Mouse (Mus musculus): ENCODE measurements around the gene Eno1. TPM values are rescaled to one million over a fixed set of nuclear protein-coding genes. Genes with fewer than 3 reads are reported as not detected.
"Not testable (repeated sequence)": the region's sequence is repeated elsewhere in the genome, so short reads cannot be mapped to it uniquely, and the experiment has no call there.

The Eno1 gene
- polyA plus RNA-seq, 1 experiment, result 1,007 TPM

GRCm38 (mm10) chr4:150248009-150248408 lies 11.5 kb downstream of the Eno1 start:
- DNase-seq (ENCODE audit: extremely low spot score in 1 of 2, low spot score in 1 of 2), result peak in 1 of 2 experiments; percentile 85

GRCm38 (mm10) chr4:150248917-150249316 lies 12.4 kb downstream of the Eno1 start:
- DNase-seq (ENCODE audit: extremely low spot score in 1 of 2, low spot score in 1 of 2), result no peak

- no peak for DNase-seq (ENCODE audit: extremely low spot score in 1 of 2, low spot score in 1 of 2)
These were observed 13.3 kb downstream of the Eno1 start for GRCm38 (mm10) chr4:150249731-150250270.

- no peak for DNase-seq (ENCODE audit: extremely low spot score in 1 of 2, low spot score in 1 of 2)
These were observed 14.3 kb downstream of the Eno1 start for GRCm38 (mm10) chr4:150250549-150251422.

- DNase-seq (ENCODE audit: extremely low spot score in 1 of 2, low spot score in 1 of 2), result no peak
These were observed 17.9 kb downstream of the Eno1 start for GRCm38 (mm10) chr4:150254416-150254815.

- no peak for DNase-seq (ENCODE audit: extremely low spot score in 1 of 2, low spot score in 1 of 2)
These were observed 18.7 kb downstream of the Eno1 start for GRCm38 (mm10) chr4:150255181-150255580.

- peak in 1 of 2 experiments; percentile 82 for DNase-seq (ENCODE audit: extremely low spot score in 1 of 2, low spot score in 1 of 2)
These were observed 21.0 kb downstream of the Eno1 start for GRCm38 (mm10) chr4:150257252-150258204.

GRCm38 (mm10) chr4:150258388-150258787 lies 21.9 kb downstream of the Eno1 start:
- no peak for DNase-seq (ENCODE audit: extremely low spot score in 1 of 2, low spot score in 1 of 2)

- no peak for DNase-seq (ENCODE audit: extremely low spot score in 1 of 2, low spot score in 1 of 2)
These were observed 23.1 kb downstream of the Eno1 start for GRCm38 (mm10) chr4:150259577-150259976.

- no peak for DNase-seq (ENCODE audit: extremely low spot score in 1 of 2, low spot score in 1 of 2)
These were observed 23.6 kb downstream of the Eno1 start for GRCm38 (mm10) chr4:150260111-150260510.

GRCm38 (mm10) chr4:150260745-150261144 lies 24.2 kb downstream of the Eno1 start:
- no peak for DNase-seq (ENCODE audit: extremely low spot score in 1 of 2, low spot score in 1 of 2)

GRCm38 (mm10) chr4:150262301-150262700 lies 25.8 kb downstream of the Eno1 start:
- DNase-seq (ENCODE audit: extremely low spot score in 1 of 2, low spot score in 1 of 2), result no peak

GRCm38 (mm10) chr4:150264903-150265302 lies 28.4 kb downstream of the Eno1 start:
- no peak for DNase-seq (ENCODE audit: extremely low spot score in 1 of 2, low spot score in 1 of 2)

GRCm38 (mm10) chr4:150265471-150265870 lies 28.9 kb downstream of the Eno1 start:
- DNase-seq (ENCODE audit: extremely low spot score in 1 of 2, low spot score in 1 of 2), result no peak

GRCm38 (mm10) chr4:150266655-150267223 lies 30.2 kb downstream of the Eno1 start:
- no peak for DNase-seq (ENCODE audit: extremely low spot score in 1 of 2, low spot score in 1 of 2)

- no peak for DNase-seq (ENCODE audit: extremely low spot score in 1 of 2, low spot score in 1 of 2)
These were observed 32.4 kb downstream of the Eno1 start for GRCm38 (mm10) chr4:150268674-150269653.

- DNase-seq (ENCODE audit: extremely low spot score in 1 of 2, low spot score in 1 of 2), result no peak
These were observed 33.2 kb downstream of the Eno1 start for GRCm38 (mm10) chr4:150269679-150270078.

GRCm38 (mm10) chr4:150270718-150271117 lies 34.2 kb downstream of the Eno1 start:
- not testable (repeated sequence) for DNase-seq (ENCODE audit: extremely low spot score in 1 of 2, low spot score in 1 of 2)

GRCm38 (mm10) chr4:150272725-150273124 lies 36.2 kb downstream of the Eno1 start:
- no peak for DNase-seq (ENCODE audit: extremely low spot score in 1 of 2, low spot score in 1 of 2)

All from frontal cortex, adult 2 months (tissue).